Mouse (Mus musculus) liver, adult 2 months (tissue): ENCODE data around the gene Ngef. TPM values are rescaled to one million over a fixed set of nuclear protein-coding genes. Genes with fewer than 3 reads are reported as not detected.
A peak's percentile ranks its signal among the peaks of the same experiment; 100 is the strongest.

ENCODE experiments used
- DNase-seq: peaks from one replicate; pipeline ENCODE4 v3.0.0-alpha.2; 2011; ENCODE audit warnings: low read depth, low spot score; ENCODE audit errors: extremely low read depth
- H3K27ac ChIP-seq: fragments of 200-500 bp; replicated peaks from 2 replicates; pipeline ENCODE4 v1.5.1; 2012; ENCODE audit warnings: low read depth, mild to moderate bottlenecking, control low read depth, inconsistent platforms, low read length; ENCODE audit not compliant: insufficient read depth
- H3K27me3 ChIP-seq: fragments of 200-500 bp; 2 replicates; pipeline ENCODE4 v1.6.1; 2012; ENCODE audit warnings: mild to moderate bottlenecking, moderate library complexity, low read length, inconsistent platforms; ENCODE audit not compliant: control insufficient read depth, insufficient read depth
- H3K36me3 ChIP-seq: fragments of 200-500 bp; 2 replicates; pipeline ENCODE4 v1.6.1; 2012; ENCODE audit warnings: low read length, inconsistent platforms; ENCODE audit not compliant: control insufficient read depth, insufficient read depth
- H3K4me1 ChIP-seq: fragments of 200-500 bp; 2 replicates; pipeline ENCODE4 v1.6.1; 2011; ENCODE audit warnings: low read length; ENCODE audit not compliant: control insufficient read depth, insufficient read depth
- H3K4me3 ChIP-seq: fragments of 200-500 bp; 2 replicates; pipeline ENCODE4 v1.5.1; 2011; ENCODE audit warnings: low read depth, mild to moderate bottlenecking, control low read depth, low read length, moderate library complexity; ENCODE audit not compliant: insufficient read depth
- H3K79me2 ChIP-seq: fragments of 200-500 bp; 2 replicates; pipeline ENCODE4 v1.6.1; 2012; ENCODE audit warnings: inconsistent platforms, mild to moderate bottlenecking, low read length, moderate library complexity; ENCODE audit not compliant: control insufficient read depth, insufficient read depth
- H3K9ac ChIP-seq: fragments of 200-500 bp; 2 replicates; pipeline ENCODE4 v1.6.1; 2012; ENCODE audit warnings: low read depth, mild to moderate bottlenecking, control low read depth, inconsistent platforms, low read length
- CTCF ChIP-seq: fragments of 200-500 bp; IDR thresholded peaks from 2 replicates; pipeline ENCODE4 v1.5.1; 2011; ENCODE audit warnings: low read depth, low read length, control low read depth
- POLR2A ChIP-seq: fragments of 200-500 bp; IDR thresholded peaks from 2 replicates; pipeline ENCODE4 v1.6.1; 2011; ENCODE audit warnings: low read length, control low read depth; ENCODE audit not compliant: insufficient read depth; ENCODE audit errors: extremely low read depth
- WGBS: fragments of 180-500 bp; shearing (Covaris S2); methylation state at CpG from one replicate; pipeline ENCODE4 v1.1.7; 2018; 5-methylcytosine and 5-hydroxymethylcytosine counted together
- polyA plus RNA-seq: library from polyadenylated mRNA; depleted of rRNA; stranded (reverse); fragments of >200 nt; gene quantifications from 2 replicates; pipeline ENCODE4 v1.2.3, GENCODE M21; 2012
- total RNA-seq: library from RNA; depleted of rRNA; stranded (reverse); fragments of >200 nt; gene quantifications from 2 replicates; pipeline ENCODE4 v1.2.3, GENCODE M21; 2014

Ngef gene
- total and polyA plus RNA-seq, 2 experiments: 21.5 to 29.7 TPM

DNA sequence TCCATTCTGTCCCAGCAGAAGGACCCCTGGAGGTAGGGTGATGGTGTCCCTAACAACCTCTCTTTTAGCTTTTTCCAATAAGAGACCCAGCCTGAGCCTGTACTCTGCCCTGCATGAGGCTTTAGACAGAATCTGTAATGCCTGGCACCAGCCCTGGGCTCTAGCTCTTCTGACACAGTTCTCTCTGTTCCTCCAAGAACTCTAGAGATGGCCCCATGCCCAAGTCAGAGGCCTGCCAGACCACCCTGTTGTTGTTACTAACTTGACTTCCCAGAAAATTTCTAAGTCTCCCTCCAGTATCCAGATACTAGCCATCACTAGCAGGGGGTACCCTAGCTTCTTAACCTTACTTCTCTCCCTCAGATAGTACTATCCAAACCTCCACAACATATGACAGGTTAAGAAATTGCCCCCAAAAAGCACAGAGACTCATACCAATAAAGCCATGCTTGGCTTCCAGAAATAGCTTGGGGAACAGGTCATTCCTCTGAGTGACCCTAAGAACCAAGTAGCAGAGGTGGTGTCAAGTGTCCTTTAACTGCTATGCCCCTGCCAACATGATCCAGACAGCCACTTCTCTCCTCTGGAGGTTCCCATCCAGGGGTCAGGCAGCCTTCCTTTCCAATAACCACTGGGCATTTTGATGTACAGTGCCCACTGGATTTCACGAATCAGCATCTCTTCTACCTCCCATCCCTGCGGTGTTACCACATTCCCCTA is 41.1 kb upstream of the Ngef start:
- no peak overlapping the region for H3K4me3 ChIP-seq
- no peaks in the 10 kb centered on the region for H3K36me3 ChIP-seq
- no peaks in the 10 kb centered on the region for H3K79me2 ChIP-seq
- H3K27ac ChIP-seq: no peak overlapping the region
- WGBS: 94% methylated on average over 2 of the region's 2 CpGs
- TF ChIP-seq POLR2A: no peak
- no peak for TF ChIP-seq CTCF
- H3K27me3 ChIP-seq: no peaks in the 10 kb centered on the region
- H3K4me1 ChIP-seq: no peaks in the 10 kb centered on the region
- no peak for DNase-seq
- H3K9ac ChIP-seq: no peak overlapping the region

GRCm38 (mm10) chr1:87608416-87609046 is 34.9 kb upstream of the Ngef start:
- Histone ChIP-seq H3K4me1 (no peaks in the 10 kb centered on the region), H3K27me3 (no peaks in the 10 kb centered on the region), H3K79me2 (no peaks in the 10 kb centered on the region), H3K27ac (no peak overlapping the region), H3K4me3 (no peak overlapping the region), H3K36me3 (no peaks in the 10 kb centered on the region), H3K9ac (no peak overlapping the region)
- WGBS: 29% methylated on average over 7 of the region's 7 CpGs
- DNase-seq: peak; percentile 66
- peak; percentile 93 for TF ChIP-seq CTCF
- no peak for TF ChIP-seq POLR2A

DNA sequence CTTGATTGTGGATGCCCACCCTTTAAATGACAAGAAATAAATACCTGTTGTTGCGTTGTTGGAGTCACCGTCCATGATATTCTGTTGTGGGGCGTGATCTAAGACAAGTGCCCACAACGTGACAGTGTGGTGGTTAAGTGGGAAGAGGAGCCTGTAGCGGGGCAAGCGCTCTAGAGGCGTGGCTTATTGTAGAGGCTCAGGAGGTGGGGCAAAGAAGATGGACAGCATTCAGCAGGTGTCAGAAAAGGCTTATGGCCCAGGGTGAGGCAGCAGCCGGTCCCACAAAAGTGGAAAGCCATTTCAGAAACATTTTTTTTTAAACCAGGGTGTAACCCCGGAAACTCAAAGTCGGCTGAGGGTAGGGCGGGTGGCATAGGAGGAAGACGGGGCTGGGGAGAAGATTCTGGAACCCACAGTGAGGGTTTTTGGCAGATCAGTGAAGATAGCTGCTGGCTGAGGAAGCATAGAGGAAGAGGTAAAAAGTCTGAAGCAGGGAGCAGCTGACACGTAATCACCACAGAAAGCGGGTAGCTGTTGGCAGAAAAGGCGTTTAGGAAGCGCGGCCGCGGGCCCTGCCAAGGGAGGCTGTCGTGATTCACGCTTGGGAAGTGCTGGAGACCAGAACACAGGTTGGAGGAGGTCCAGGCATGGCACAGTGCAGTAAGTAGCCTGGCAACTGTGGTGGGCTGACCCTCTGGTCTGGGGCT is 33.9 kb upstream of the Ngef start:
- no peak overlapping the region for H3K4me3 ChIP-seq
- DNase-seq: no peak
- 86% methylated on average over 21 of the region's 21 CpGs for WGBS
- H3K27ac ChIP-seq: no peak overlapping the region
- no peaks in the 10 kb centered on the region for H3K36me3 ChIP-seq
- no peaks in the 10 kb centered on the region for H3K79me2 ChIP-seq
- no peaks in the 10 kb centered on the region for H3K4me1 ChIP-seq
- H3K9ac ChIP-seq: no peak overlapping the region
- no peak for TF ChIP-seq CTCF
- TF ChIP-seq POLR2A: no peak
- H3K27me3 ChIP-seq: no peaks in the 10 kb centered on the region

DNA sequence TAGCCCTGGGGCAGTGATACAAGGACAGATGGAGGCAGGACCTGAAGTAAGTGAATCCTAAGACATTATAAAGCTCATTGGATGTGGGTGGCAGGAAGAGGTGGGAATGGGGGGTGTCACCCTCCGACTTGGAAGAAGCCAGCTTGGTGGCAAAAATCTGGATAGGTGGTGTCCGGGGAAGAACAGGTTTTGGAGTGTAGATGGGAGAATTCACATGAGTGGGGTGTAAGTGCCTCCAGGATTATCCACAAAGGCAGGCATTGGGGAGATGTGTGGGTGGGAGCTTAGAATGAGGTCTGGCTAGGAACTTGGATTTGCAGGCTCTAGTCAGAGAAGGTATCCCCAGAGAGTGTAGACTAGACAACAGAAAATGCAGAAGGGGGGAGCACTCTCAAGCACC is 31.6 kb upstream of the Ngef start:
- H3K4me1 ChIP-seq: peaks cover 4% of the 10 kb centered on the region
- TF ChIP-seq POLR2A (no peak), CTCF (no peak)
- H3K79me2 ChIP-seq: no peaks in the 10 kb centered on the region
- WGBS: 92% methylated on average over 2 of the region's 2 CpGs
- DNase-seq: no peak
- no peaks in the 10 kb centered on the region for H3K27me3 ChIP-seq
- no peak overlapping the region for H3K9ac ChIP-seq
- no peaks in the 10 kb centered on the region for H3K36me3 ChIP-seq
- H3K27ac ChIP-seq: no peak overlapping the region
- no peak overlapping the region for H3K4me3 ChIP-seq

DNA sequence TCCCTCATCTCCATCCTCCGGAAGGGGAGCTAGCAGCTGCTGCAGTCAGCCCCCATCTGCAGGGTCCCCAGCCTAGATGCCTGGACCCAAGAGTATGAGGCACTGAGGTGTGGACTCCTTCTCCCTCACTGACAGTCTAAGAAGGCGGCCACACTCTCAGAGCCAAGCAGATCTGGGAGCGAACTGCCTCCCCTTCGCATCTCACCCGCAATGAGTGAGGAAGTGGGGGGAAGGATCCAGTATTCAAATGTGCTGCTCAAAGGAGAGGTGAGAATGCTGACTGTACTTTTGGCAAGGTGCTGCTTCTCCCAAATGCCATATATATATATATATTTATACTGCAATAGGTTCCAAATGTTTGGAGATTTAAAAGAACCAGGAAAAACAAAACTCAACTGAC is 29.7 kb upstream of the Ngef start:
- Histone ChIP-seq H3K4me1 (peaks cover 5% of the 10 kb centered on the region), H3K4me3 (no peak overlapping the region), H3K27me3 (no peaks in the 10 kb centered on the region), H3K36me3 (no peaks in the 10 kb centered on the region), H3K79me2 (no peaks in the 10 kb centered on the region), H3K27ac (no peak overlapping the region), H3K9ac (no peak overlapping the region)
- TF ChIP-seq CTCF (no peak), POLR2A (no peak)
- no peak for DNase-seq
- 96% methylated on average over 5 of the region's 5 CpGs for WGBS
